14 mouse cellular contexts compared by ENCODE assay signal in genomic region chr2:172726701-172727100, GRCm38 (mm10).
DNase-seq lines count a peak whose midpoint lies in the region; ATAC-seq lines count a peak whose summit lies in the region.
"Had no signal": no experiment of that assay in that cellular context is flagged by ENCODE, and none has a peak within 500 bp of the region (broad histone marks: within the 10 kb centered on the region; RNA-seq: fewer than 3 reads in every experiment).

No protein-coding gene starts in this region.

- H3K4me2 ChIP-seq in heart, embryonic 14.5 days (ENCODE audit: low read length), result peak overlapping the region; percentile 26; the same call in 1 of the 2 replicates
- H3K4me2 ChIP-seq in midbrain, embryonic 11.5 days, result peak overlapping the region; percentile 48
- H3K4me2 ChIP-seq in midbrain, embryonic 14.5 days (ENCODE audit: low read length), result no peak overlapping the region
- H3K4me2 ChIP-seq in embryonic facial prominence, embryonic 15.5 days (replicated peaks), result 0 out of 2 replicates have a peak overlapping the region, but pooled peaks have one; percentile 94
- peak overlapping the region; percentile 96 for H3K4me2 ChIP-seq in limb, embryonic 13.5 days (replicated peaks)
- H3K4me2 ChIP-seq: liver, embryonic 15.5 days had no signal

- ATAC-seq in heart, embryonic 14.5 days (ENCODE audit: insufficient number of reproducible peaks, insufficient read depth, low FRiP score, low read depth), result no peak
- ATAC-seq in midbrain, embryonic 11.5 days (ENCODE audit: low FRiP score), result no peak
- ATAC-seq in midbrain, embryonic 14.5 days (ENCODE audit: low FRiP score, low TSS enrichment), result no peak
- ATAC-seq in embryonic facial prominence, embryonic 15.5 days (ENCODE audit: insufficient number of reproducible peaks, low FRiP score, low TSS enrichment, low read depth), result no peak
- no peak for ATAC-seq in limb, embryonic 13.5 days (ENCODE audit: low FRiP score, low read depth)

- H3K36me3 ChIP-seq in heart, embryonic 14.5 days (ENCODE audit: control insufficient read depth, insufficient read depth, low read length), result no peaks in the 10 kb centered on the region
- H3K36me3 ChIP-seq in midbrain, embryonic 11.5 days (ENCODE audit: control insufficient read depth, insufficient read depth, low read length), result no peaks in the 10 kb centered on the region
- H3K36me3 ChIP-seq in midbrain, embryonic 14.5 days (ENCODE audit: control insufficient read depth, insufficient read depth, low read length), result no peaks in the 10 kb centered on the region
- no peaks in the 10 kb centered on the region for H3K36me3 ChIP-seq in embryonic facial prominence, embryonic 15.5 days
- H3K36me3 ChIP-seq in limb, embryonic 13.5 days, result no peaks in the 10 kb centered on the region
- H3K36me3 ChIP-seq: liver, embryonic 15.5 days; neural tube, embryonic 13.5 days had no signal

- H3K4me1 ChIP-seq in heart, embryonic 14.5 days (ENCODE audit: control insufficient read depth in 2 of 2, insufficient read depth in 2 of 2, low read length in 2 of 2), result peaks cover 3 to 5% of the 10 kb centered on the region in 2 experiments; a peak in 2 of 4 replicates
- H3K4me1 ChIP-seq in midbrain, embryonic 11.5 days (ENCODE audit: control insufficient read depth, insufficient read depth, low read length), result peaks cover 23% of the 10 kb centered on the region
- peaks cover 12% of the 10 kb centered on the region; the same call in 1 of the 2 replicates for H3K4me1 ChIP-seq in midbrain, embryonic 14.5 days (ENCODE audit: control insufficient read depth, insufficient read depth, low read length)
- peaks cover 26% of the 10 kb centered on the region for H3K4me1 ChIP-seq in embryonic facial prominence, embryonic 15.5 days
- H3K4me1 ChIP-seq in limb, embryonic 13.5 days, result peaks cover 25% of the 10 kb centered on the region
- H3K4me1 ChIP-seq: liver, embryonic 15.5 days had no signal

- WGBS in heart, embryonic 14.5 days, result 10% methylated on average over 13 of the region's 13 CpGs
- WGBS in midbrain, embryonic 11.5 days, result 3% methylated on average over 13 of the region's 13 CpGs
- WGBS in midbrain, embryonic 14.5 days, result 1% methylated on average over 13 of the region's 13 CpGs
- 6% methylated on average over 13 of the region's 13 CpGs for WGBS in embryonic facial prominence, embryonic 15.5 days
- 2% methylated on average over 13 of the region's 13 CpGs for WGBS in limb, embryonic 13.5 days

- no peaks in the 10 kb centered on the region for H3K9me3 ChIP-seq in heart, embryonic 14.5 days (ENCODE audit: control insufficient read depth, low read length)
- no peaks in the 10 kb centered on the region for H3K9me3 ChIP-seq in midbrain, embryonic 11.5 days (ENCODE audit: control insufficient read depth, low read length)
- no peaks in the 10 kb centered on the region for H3K9me3 ChIP-seq in midbrain, embryonic 14.5 days (ENCODE audit: control insufficient read depth, low read length)
- H3K9me3 ChIP-seq in embryonic facial prominence, embryonic 15.5 days (replicated peaks), result no peaks in the 10 kb centered on the region
- no peaks in the 10 kb centered on the region for H3K9me3 ChIP-seq in limb, embryonic 13.5 days
- H3K9me3 ChIP-seq: liver, embryonic 15.5 days; neural tube, embryonic 13.5 days had no signal

- H3K4me3 ChIP-seq in heart, embryonic 14.5 days (ENCODE audit: control insufficient read depth in 1 of 2, insufficient read depth in 1 of 2, low read depth in 1 of 2, low read length in 2 of 2), result no peak overlapping the region
- H3K4me3 ChIP-seq in midbrain, embryonic 11.5 days (ENCODE audit: low read depth, low read length), result no peak overlapping the region; the same call in 1 of the 2 replicates
- no peak overlapping the region for H3K4me3 ChIP-seq in midbrain, embryonic 14.5 days (replicated peaks; ENCODE audit: low read depth, low read length)
- H3K4me3 ChIP-seq in embryonic facial prominence, embryonic 15.5 days (replicated peaks), result no peak overlapping the region
- H3K4me3 ChIP-seq in limb, embryonic 13.5 days, result peak overlapping the region; percentile 12; the same call in 1 of the 2 replicates
- H3K4me3 ChIP-seq: liver, embryonic 15.5 days; neural tube, embryonic 13.5 days had no signal

- peaks cover 60% of the 10 kb centered on the region for H3K27me3 ChIP-seq in heart, embryonic 14.5 days (ENCODE audit: control insufficient read depth, insufficient read depth, low read length)
- peaks cover 77% of the 10 kb centered on the region for H3K27me3 ChIP-seq in midbrain, embryonic 11.5 days (ENCODE audit: control insufficient read depth, insufficient read depth, low read length)
- peaks cover 54% of the 10 kb centered on the region for H3K27me3 ChIP-seq in midbrain, embryonic 14.5 days (ENCODE audit: control insufficient read depth, insufficient read depth, low read length)
- peaks cover 46% of the 10 kb centered on the region for H3K27me3 ChIP-seq in embryonic facial prominence, embryonic 15.5 days
- peaks cover 59% of the 10 kb centered on the region for H3K27me3 ChIP-seq in limb, embryonic 13.5 days

- H3K27ac ChIP-seq in heart, embryonic 14.5 days (replicated peaks in 1 of 2; ENCODE audit: control insufficient read depth in 1 of 2, insufficient read depth in 1 of 2, low read depth in 2 of 2, low read length in 2 of 2), result no peak overlapping the region
- H3K27ac ChIP-seq in midbrain, embryonic 11.5 days (ENCODE audit: low read depth, low read length), result no peak overlapping the region
- no peak overlapping the region for H3K27ac ChIP-seq in midbrain, embryonic 14.5 days (replicated peaks; ENCODE audit: low read depth, low read length)
- no peak overlapping the region for H3K27ac ChIP-seq in embryonic facial prominence, embryonic 15.5 days (replicated peaks)
- H3K27ac ChIP-seq in limb, embryonic 13.5 days, result no peak overlapping the region
- H3K27ac ChIP-seq: liver, embryonic 15.5 days; neural tube, embryonic 13.5 days had no signal

- DNase-seq in heart, adult 8-10 months (ENCODE audit: low spot score), result no peak
- DNase-seq in midbrain, embryonic 11.5 days (ENCODE audit: low spot score, missing footprints), result peak; percentile 93
- DNase-seq in midbrain, embryonic 14.5 days, result no peak
- DNase-seq in adrenal gland, postnatal 36 days, result no peak
- no peak for DNase-seq in adrenal gland, postnatal 4 days (ENCODE audit: low spot score in 2 of 2)
- DNase-seq: cerebellum, adult 2 months; heart, postnatal 14 days; kidney, adult 2 months; spleen, adult 18-20 months had no signal

- no peak overlapping the region for H3K9ac ChIP-seq in heart, embryonic 14.5 days (ENCODE audit: low read length)
- 0 out of 2 replicates have a peak overlapping the region, but pooled peaks have one; percentile 20 for H3K9ac ChIP-seq in midbrain, embryonic 11.5 days (ENCODE audit: low read length)
- no peak overlapping the region for H3K9ac ChIP-seq in midbrain, embryonic 14.5 days (replicated peaks; ENCODE audit: low read length)
- H3K9ac ChIP-seq in embryonic facial prominence, embryonic 15.5 days, result no peak overlapping the region
- H3K9ac ChIP-seq in limb, embryonic 13.5 days, result no peak overlapping the region
- H3K9ac ChIP-seq: liver, embryonic 15.5 days; neural tube, embryonic 13.5 days had no signal
